Mouse (Mus musculus) ovary, postnatal 10 days (tissue): Measurements from ENCODE around the gene Olfr203.
"Not testable (repeated sequence)": the region's sequence is repeated elsewhere in the genome, so short reads cannot be mapped to it uniquely, and the experiment has no call there.

ENCODE experiments used
- DNase-seq: peaks from one replicate; pipeline ENCODE4 v3.0.0; 2022; ENCODE audit warnings: low spot score

Gene Olfr203

GRCm38 (mm10) chr16:59298581-59298980 lies at the start of gene Olfr203:
Gene Olfr203, plus strand, starts transcription at chr16:59298881.
- DNase-seq, result no peak

- no peak for DNase-seq
Measured at GRCm38 (mm10) chr16:59249684-59250083, 49.0 kb upstream of the Olfr203 start.

GRCm38 (mm10) chr16:59269097-59269496 lies 29.6 kb upstream of the Olfr203 start:
- not testable (repeated sequence) for DNase-seq

GRCm38 (mm10) chr16:59272532-59272931 lies 26.1 kb upstream of the Olfr203 start, which contains the start of gene Olfr201:
Gene Olfr201, minus strand, starts transcription at chr16:59272632.
- DNase-seq, result not testable (repeated sequence)

- no peak for DNase-seq
Measured at GRCm38 (mm10) chr16:59280542-59280941, 18.1 kb upstream of the Olfr203 start.

GRCm38 (mm10) chr16:59283476-59283875 lies 15.2 kb upstream of the Olfr203 start:
- DNase-seq, result no peak

- no peak for DNase-seq
Measured at GRCm38 (mm10) chr16:59286693-59287092, 12.0 kb upstream of the Olfr203 start, which contains the start of gene Olfr202. Gene Olfr202, minus strand, starts transcription at chr16:59286793.

- not testable (repeated sequence) for DNase-seq
Measured at GRCm38 (mm10) chr16:59287576-59287975, 11.1 kb upstream of the Olfr203 start.

GRCm38 (mm10) chr16:59318148-59318547 lies 19.5 kb downstream of the Olfr203 start, which contains the start of gene Olfr204:
Gene Olfr204, minus strand, starts transcription at chr16:59318248.
- no peak for DNase-seq

GRCm38 (mm10) chr16:59323262-59323661 lies 24.6 kb downstream of the Olfr203 start:
- DNase-seq, result not testable (repeated sequence)

- DNase-seq, result no peak
Measured at GRCm38 (mm10) chr16:59331038-59331437, 32.4 kb downstream of the Olfr203 start, which contains the start of gene Olfr205. Gene Olfr205, minus strand, starts transcription at chr16:59331138.

- DNase-seq, result no peak
Measured at GRCm38 (mm10) chr16:59349146-59349545, 50.5 kb downstream of the Olfr203 start, which contains the start of gene Olfr206. Gene Olfr206, minus strand, starts transcription at chr16:59349246.
